Mouse (Mus musculus): Measurements from ENCODE around the gene Zyg11a. TPM values are rescaled to one million over a fixed set of nuclear protein-coding genes. Genes with fewer than 3 reads are reported as not detected.

The Zyg11a gene
- total RNA-seq (2021) = under 1 TPM; 0.50 to 0.54 TPM
- long read RNA-seq, experiment 1 = 0 reads
- long read RNA-seq, experiment 2 = 0 reads

DNA sequence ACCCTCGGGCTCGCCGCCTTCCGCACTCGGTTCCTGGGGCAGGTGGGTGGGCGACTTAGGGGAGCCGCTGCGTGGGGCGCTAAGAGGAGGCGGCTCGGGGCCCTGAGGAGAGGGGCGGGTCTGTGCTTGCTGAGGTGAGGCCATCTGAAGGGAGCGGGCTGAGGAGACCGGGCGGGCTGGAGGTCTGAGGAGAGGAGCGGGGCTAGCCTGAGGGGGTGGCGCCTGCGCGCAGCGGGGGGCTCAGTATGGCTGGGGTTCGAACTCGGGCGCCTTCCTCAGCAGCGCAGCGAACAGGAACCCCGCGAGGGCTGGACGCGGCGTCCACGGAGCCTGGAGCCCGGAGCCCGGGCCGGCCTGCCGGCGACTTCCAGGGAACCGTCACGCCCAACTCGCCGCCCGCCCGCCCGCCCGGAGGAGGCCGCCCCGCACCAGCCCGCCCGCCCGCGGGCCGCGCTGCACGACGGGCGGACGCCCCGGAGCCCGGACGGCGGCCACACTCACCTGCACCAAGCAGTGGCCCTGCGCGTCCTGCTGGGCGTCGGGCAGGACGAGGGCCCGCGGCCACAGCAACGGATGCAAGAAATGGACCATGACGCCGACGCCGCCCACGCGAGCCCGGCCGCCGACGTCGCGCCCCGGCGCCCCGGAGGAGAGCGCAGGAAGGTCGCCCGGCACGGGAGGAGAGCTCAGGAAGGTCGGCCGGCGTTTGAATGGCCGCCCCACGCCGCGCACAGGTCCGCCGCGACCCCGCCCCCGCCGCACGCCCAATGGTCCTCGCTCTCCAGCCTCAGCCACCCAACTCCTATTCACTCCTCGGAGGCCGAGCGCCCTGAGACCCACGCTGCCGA lies at the start of gene Zyg11a:
Gene Zyg11a (minus strand): TSS at position 717 of the 848 bp plus-strand sequence.
- peak within 1 kb of the TSS; percentile 64 for H3K4me3 ChIP-seq

DNA sequence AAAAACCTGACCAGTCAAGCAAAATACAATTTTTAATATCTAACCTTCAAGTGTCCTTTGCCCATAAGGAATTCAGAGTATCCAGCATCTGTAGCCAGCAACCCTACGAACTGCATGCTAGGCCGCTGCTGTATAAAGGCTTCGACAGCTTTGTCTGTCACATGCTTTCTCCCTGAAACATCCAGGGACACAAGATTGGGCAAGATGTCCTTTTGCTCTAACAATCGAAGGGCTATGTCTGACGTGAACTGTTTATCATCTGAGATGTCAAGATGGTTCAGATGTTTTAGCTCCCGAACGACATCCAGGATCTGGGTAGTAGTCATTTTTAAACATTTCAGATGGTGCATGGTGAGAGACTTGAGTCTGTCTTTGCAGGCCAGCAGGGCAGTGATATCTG lies 47.9 kb upstream of the Zyg11a start:
- Histone ChIP-seq H3K27ac (no peak overlapping the region), H3K4me3 (no peak overlapping the region)
- TF ChIP-seq CTCF (IDR thresholded peaks at IDR 0.05) = no peak
- DNase-seq = no peak
- intact Hi-C loops (cut with DNase I) = no loop called here

More for the DNA sequence above, at the start of gene Zyg11a:
- no peak within 1 kb of the TSS for H3K27ac ChIP-seq
- intact Hi-C loops (cut with DNase I) = no loop called here
- no peak for TF ChIP-seq CTCF (IDR thresholded peaks at IDR 0.05)
- DNase-seq = peak; percentile 21

DNA sequence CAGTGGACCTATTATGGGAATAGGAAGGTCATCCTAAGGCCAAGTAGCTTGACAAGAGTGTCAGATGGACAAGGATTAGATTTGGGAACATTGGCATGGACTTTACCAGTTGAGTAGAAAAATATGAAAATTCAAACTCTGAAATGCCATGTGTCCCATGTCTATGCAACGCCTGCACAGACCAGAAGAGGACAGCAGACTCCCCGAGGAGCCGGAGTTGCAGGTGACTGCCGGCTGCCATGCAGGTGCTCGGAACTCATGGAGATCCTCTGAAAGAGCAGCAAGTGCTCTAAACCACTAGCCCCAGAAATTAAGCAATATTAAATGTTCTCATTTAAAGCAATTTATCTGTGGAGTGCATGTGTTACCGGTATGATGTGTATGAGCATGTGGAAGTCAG lies 35.5 kb upstream of the Zyg11a start:
- no peak overlapping the region for H3K27ac ChIP-seq
- intact Hi-C loops (cut with DNase I) = loop anchor here (5.0 kb wide), 1 partner anchor 74 kb away; the partner anchor contains the start of gene Coa7
- TF ChIP-seq CTCF (IDR thresholded peaks at IDR 0.05) = peak; percentile 54
- H3K4me3 ChIP-seq = no peak overlapping the region
- no peak for DNase-seq

DNA sequence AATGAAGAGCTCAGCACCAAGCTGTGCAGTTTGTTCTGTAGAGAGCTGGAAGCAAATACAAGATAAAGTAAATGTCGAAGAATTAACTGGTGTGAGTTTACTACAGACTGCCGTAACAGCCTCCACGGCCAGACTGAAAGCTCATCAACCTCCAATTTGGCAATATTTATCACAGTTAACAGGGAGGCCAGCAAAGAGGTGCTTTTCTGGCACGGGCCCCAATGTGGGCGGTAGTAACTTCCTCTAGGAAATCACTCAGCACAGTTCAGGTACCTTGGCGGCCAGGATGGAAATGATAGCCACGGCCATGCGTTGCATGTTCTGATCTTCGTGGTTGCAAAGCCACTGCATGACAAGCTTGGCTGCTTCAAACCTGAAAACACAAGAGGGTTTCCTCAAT lies 32.7 kb upstream of the Zyg11a start:
- no peak overlapping the region for H3K27ac ChIP-seq
- intact Hi-C loops (cut with DNase I) = loop anchor here (5.0 kb wide), 1 partner anchor 77 kb away; the partner anchor contains the start of gene Coa7
- DNase-seq = peak; percentile 45
- no peak for TF ChIP-seq CTCF (IDR thresholded peaks at IDR 0.05)
- H3K4me3 ChIP-seq = no peak overlapping the region

DNA sequence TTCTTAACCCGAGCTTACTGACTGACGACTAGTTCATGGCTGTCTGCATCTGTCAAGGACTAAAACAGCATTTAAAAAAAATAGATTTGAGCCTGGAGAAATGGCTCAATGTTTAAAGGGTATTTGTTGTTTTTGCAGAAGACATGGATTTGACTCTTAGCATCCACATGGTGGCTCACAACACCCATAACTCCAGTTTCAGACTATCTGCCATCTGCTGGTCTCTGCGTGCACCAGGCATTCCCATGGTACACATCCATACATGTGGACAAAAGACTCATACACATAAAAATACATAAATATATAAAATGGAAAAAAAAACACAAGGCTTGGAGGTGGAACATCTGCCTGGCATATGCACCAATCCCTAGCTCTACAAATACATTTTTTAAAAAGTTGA lies 31.5 kb upstream of the Zyg11a start:
- Histone ChIP-seq H3K4me3 (no peak overlapping the region), H3K27ac (no peak overlapping the region)
- no peak for DNase-seq
- TF ChIP-seq CTCF (IDR thresholded peaks at IDR 0.05) = 0 out of 2 replicates have a peak, but pooled peaks have one; percentile 18
- intact Hi-C loops (cut with DNase I) = no loop called here

DNA sequence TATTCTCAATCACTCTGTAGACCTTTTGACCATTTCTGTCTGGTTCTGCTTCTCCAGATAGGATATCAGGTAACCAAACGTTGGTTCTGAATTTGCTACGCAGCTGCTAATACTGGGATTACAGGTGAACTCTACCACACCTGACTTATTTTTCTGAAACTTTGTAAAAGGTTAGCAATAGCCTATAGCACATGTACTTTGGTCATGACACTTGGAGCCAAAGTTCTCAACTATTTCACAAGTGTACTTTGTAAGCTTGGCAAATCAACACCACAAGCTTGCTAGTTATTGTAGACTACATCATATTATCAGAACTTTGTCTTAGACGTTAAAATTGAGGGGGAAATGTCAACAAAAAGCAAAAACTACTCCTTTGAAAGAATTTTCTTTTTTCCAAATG lies 15.8 kb upstream of the Zyg11a start:
- no peak for DNase-seq
- TF ChIP-seq CTCF (IDR thresholded peaks at IDR 0.05) = no peak
- no peak overlapping the region for H3K4me3 ChIP-seq
- intact Hi-C loops (cut with DNase I) = no loop called here
- H3K27ac ChIP-seq = no peak overlapping the region

DNA sequence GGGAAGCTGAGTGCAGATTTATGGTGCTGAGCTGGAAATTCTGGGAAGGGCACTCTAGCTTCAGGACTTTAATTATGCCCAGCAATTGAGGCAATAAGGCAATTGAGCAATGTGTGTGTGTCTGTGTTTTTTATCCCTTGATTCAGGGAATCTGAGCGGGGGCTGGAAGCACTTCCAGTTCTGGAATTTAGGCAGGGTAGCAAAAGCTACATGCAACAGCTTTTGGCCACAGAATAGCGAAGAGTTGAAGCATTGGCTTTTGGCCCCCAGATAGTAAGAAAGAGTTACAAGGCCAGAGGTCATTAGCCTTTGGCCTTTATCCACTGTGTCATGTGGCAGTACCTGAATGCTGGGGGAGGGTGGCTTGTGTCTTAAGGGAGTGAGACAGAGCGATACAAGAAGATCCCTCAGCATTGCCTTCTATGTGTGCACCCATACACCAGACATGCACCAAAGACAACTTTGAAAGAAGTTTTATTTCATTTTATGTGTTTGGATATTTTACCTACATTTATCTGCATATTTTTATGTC lies 7.6 kb upstream of the Zyg11a start:
- DNase-seq = no peak
- Histone ChIP-seq H3K4me3 (no peak overlapping the region), H3K27ac (no peak overlapping the region)
- intact Hi-C loops (cut with DNase I) = no loop called here
- no peak for TF ChIP-seq CTCF (IDR thresholded peaks at IDR 0.05)

DNA sequence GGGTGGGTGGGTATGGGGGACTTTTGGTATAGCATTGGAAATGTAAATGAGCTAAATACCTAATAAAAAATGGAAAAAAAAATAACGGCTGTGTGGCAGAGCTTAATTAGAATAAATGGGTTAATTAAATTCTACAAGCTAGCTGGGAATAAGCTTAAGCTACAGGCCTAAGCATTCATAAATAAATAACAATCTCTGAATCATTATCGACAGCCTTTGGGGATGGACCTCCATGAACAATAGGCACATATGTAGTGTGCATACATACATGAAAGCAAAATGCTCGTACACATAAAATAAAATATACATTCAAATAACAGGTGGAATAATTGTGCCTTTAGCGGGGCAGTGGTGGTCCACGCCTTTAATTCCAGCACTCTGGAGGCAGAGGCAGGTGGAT lies 4.7 kb upstream of the Zyg11a start:
- intact Hi-C loops (cut with DNase I) = no loop called here
- H3K27ac ChIP-seq = no peak overlapping the region
- TF ChIP-seq CTCF (IDR thresholded peaks at IDR 0.05) = no peak

DNA sequence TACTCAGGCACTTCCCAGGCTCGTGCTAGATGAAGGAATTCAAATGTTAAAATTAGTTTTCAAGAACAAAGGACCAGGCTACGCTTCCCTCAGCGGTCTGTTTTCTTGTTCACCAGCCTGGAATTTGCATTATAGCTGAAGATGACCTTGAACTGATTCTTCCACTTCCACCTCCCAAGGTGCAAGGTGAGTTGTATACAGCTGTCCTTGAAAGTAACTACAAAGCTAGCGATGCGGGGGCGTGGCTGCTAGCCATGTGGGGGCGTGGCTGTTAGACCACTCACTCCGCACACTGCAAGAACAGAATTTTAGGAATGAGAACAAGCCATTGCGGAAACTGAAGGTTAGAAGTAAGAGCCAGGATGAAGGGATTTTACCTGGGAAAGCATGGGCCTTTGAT lies 1.2 kb upstream of the Zyg11a start:
- intact Hi-C loops (cut with DNase I) = no loop called here
- H3K4me3 ChIP-seq = no peak overlapping the region
- no peak overlapping the region for H3K27ac ChIP-seq
- no peak for TF ChIP-seq CTCF (IDR thresholded peaks at IDR 0.05)
- no peak for DNase-seq

More for the DNA sequence above, 4.7 kb upstream of the Zyg11a start:
- DNase-seq = no peak
- H3K4me3 ChIP-seq = no peak overlapping the region

DNA sequence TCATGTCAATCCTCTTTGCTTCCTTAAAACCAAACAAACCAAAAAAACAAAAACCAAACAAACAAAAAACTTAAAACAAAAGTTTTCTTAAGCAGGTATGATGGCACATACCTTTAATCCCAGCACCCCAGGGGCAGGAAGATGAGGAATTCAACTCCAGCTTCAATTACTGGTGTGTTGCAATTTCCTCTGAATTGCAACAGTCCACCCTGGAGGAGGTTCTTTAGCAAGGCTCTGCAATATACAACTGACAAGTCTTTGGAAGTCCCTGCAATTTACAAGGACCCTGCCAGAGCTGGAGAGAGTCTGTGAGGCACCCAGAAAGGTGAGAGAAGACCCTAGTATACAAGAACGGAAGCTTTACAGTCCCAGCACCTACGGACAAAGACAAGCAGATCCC lies 4.8 kb downstream of the Zyg11a start:
- no peak overlapping the region for H3K4me3 ChIP-seq
- intact Hi-C loops (cut with DNase I) = no loop called here
- TF ChIP-seq CTCF (IDR thresholded peaks at IDR 0.05) = no peak
- H3K27ac ChIP-seq = no peak overlapping the region
- no peak for DNase-seq

DNA sequence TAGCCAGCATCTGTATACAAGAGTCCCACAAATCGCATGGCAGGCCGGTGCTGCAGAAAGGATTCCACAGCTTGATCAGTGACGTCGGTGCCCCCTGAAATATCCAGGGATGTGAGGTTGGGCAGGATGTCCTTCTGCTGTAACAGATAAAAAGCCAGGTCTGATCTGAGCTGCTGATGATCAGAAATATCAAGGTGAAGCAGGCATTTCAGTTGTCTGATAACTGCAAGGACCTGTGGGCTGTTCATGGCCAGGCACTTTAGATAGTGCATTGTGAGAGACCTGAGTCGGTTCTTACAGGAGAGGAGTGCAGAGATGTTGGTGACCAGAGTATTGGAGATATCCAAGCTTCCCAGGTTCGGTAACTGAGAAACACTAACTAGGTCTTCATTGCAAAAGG lies 13.2 kb downstream of the Zyg11a start:
- intact Hi-C loops (cut with DNase I) = no loop called here
- Histone ChIP-seq H3K4me3 (no peak overlapping the region), H3K27ac (no peak overlapping the region)
- DNase-seq = no peak
- no peak for TF ChIP-seq CTCF (IDR thresholded peaks at IDR 0.05)

DNA sequence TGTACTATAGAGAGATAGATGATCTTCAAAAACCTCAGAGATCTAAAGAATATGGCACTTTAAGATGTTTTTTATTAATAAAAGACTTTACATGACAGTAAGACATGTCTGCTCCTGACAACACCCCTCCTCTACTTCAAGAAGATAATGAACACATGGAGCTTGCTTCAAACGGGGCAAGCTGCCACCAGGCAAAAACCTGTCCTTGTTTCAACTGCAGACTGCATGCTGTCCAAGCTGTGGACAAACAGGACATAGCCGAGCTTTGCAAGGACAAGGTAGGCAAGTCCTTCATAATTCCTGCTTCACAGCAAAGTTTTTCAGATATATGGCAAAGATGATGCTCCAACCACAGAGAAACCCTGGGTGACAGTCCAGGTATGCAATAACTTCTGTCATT lies 18.6 kb downstream of the Zyg11a start:
- intact Hi-C loops (cut with DNase I) = no loop called here
- no peak for TF ChIP-seq CTCF (IDR thresholded peaks at IDR 0.05)
- Histone ChIP-seq H3K4me3 (no peak overlapping the region), H3K27ac (no peak overlapping the region)
- no peak for DNase-seq

DNA sequence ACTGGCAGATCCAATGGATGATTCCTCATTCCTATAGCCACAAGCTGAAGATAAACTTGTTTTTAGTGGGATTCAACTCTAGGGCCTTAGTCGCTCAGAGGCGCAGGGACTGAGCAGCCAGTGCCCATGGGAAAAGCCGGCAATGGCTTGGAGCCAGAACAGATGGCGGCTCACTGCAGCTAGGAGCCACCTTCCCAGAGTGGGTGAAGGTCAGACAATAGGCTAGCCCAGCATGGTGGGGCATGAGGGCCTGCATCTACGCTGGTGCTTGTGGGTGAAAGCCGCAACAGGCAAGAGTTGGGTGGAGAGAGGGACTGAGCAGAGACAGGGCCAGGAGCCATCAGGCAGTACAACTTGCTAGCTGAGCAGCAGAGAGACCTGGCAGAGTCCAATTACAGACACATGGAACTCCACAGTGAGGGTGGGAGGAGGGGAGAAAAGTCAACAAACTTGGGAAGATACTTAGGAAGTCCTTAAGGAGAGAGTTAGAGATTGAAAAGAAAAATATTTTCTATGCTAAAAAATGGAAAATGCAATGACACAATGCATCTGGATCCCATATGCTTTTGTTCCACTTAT lies 21.5 kb downstream of the Zyg11a start:
- Histone ChIP-seq H3K27ac (peak overlapping the region; percentile 88), H3K4me3 (peak overlapping the region; percentile 60)
- intact Hi-C loops (cut with DNase I) = no loop called here
- no peak for TF ChIP-seq CTCF (IDR thresholded peaks at IDR 0.05)
- peak; percentile 62 for DNase-seq

Measured in gastrocnemius, adult 2 months (tissue).